Mouse (Mus musculus): ENCODE results near the gene Slc38a10.

Slc38a10 gene

GRCm38 (mm10) chr11:120179374-120179773 is 28.2 kb upstream of the Slc38a10 start:
- DNase-seq (ENCODE audit: inconsistent ontology term) = no peak

- DNase-seq (ENCODE audit: inconsistent ontology term) = no peak
Measured at GRCm38 (mm10) chr11:120175948-120176347, 24.8 kb upstream of the Slc38a10 start.

GRCm38 (mm10) chr11:120173213-120173612 is 22.1 kb upstream of the Slc38a10 start:
- DNase-seq (ENCODE audit: inconsistent ontology term) = no peak

- DNase-seq (ENCODE audit: inconsistent ontology term) = peak; percentile 40
Measured at GRCm38 (mm10) chr11:120171168-120171567, 20.0 kb upstream of the Slc38a10 start.

GRCm38 (mm10) chr11:120169208-120169992 is 18.3 kb upstream of the Slc38a10 start:
- DNase-seq (ENCODE audit: inconsistent ontology term) = peak; percentile 41

GRCm38 (mm10) chr11:120168516-120168915 is 17.4 kb upstream of the Slc38a10 start:
- no peak for DNase-seq (ENCODE audit: inconsistent ontology term)

GRCm38 (mm10) chr11:120167921-120168356 is 16.8 kb upstream of the Slc38a10 start:
- no peak for DNase-seq (ENCODE audit: inconsistent ontology term)

GRCm38 (mm10) chr11:120167059-120167458 is 15.9 kb upstream of the Slc38a10 start:
- DNase-seq (ENCODE audit: inconsistent ontology term) = no peak

GRCm38 (mm10) chr11:120164471-120165261 is 13.5 kb upstream of the Slc38a10 start:
- DNase-seq (ENCODE audit: inconsistent ontology term) = no peak

GRCm38 (mm10) chr11:120164028-120164427 is 12.9 kb upstream of the Slc38a10 start:
- DNase-seq (ENCODE audit: inconsistent ontology term) = no peak

GRCm38 (mm10) chr11:120163207-120163606 is 12.1 kb upstream of the Slc38a10 start:
- DNase-seq (ENCODE audit: inconsistent ontology term) = no peak

- DNase-seq (ENCODE audit: inconsistent ontology term) = no peak
Measured at GRCm38 (mm10) chr11:120161245-120161644, 10.1 kb upstream of the Slc38a10 start.

GRCm38 (mm10) chr11:120160478-120160877 is 9.3 kb upstream of the Slc38a10 start:
- DNase-seq (ENCODE audit: inconsistent ontology term) = peak; percentile 36

GRCm38 (mm10) chr11:120159653-120160052 is 8.5 kb upstream of the Slc38a10 start:
- no peak for DNase-seq (ENCODE audit: inconsistent ontology term)

GRCm38 (mm10) chr11:120158828-120159227 is 7.7 kb upstream of the Slc38a10 start:
- DNase-seq (ENCODE audit: inconsistent ontology term) = no peak

GRCm38 (mm10) chr11:120150440-120151112 is 570 bp downstream of the Slc38a10 start:
- peak; percentile 70 for DNase-seq (ENCODE audit: inconsistent ontology term)

- no peak for DNase-seq (ENCODE audit: inconsistent ontology term)
Measured at GRCm38 (mm10) chr11:120149510-120150200, 1.5 kb downstream of the Slc38a10 start.

GRCm38 (mm10) chr11:120148201-120148855 is 2.8 kb downstream of the Slc38a10 start:
- DNase-seq (ENCODE audit: inconsistent ontology term) = no peak

- no peak for DNase-seq (ENCODE audit: inconsistent ontology term)
Measured at GRCm38 (mm10) chr11:120143708-120144497, 7.2 kb downstream of the Slc38a10 start.

- DNase-seq (ENCODE audit: inconsistent ontology term) = peak; percentile 26
Measured at GRCm38 (mm10) chr11:120142601-120143051, 8.5 kb downstream of the Slc38a10 start.

Data from Muller cell, postnatal 12 days (primary cell).